Mouse (Mus musculus) G1E (cell line): ENCODE measurements around the gene Alkbh2.

Source experiments
- CTCF ChIP-seq: IDR thresholded peaks from 2 replicates; pipeline ENCODE4 v1.5.1; 2012; ENCODE audit warnings: low read depth, low read length, inconsistent platforms, mixed read lengths
- GATA2 ChIP-seq: IDR thresholded peaks from 2 replicates; pipeline ENCODE4 v1.6.1; 2012; ENCODE audit warnings: low read depth, low read length, inconsistent platforms, borderline replicate concordance
- TAL1 ChIP-seq: conservative IDR thresholded peaks from 2 replicates; pipeline ENCODE4 v1.6.1; 2012; ENCODE audit warnings: low read depth, low read length, inconsistent platforms, mixed read lengths

DNA sequence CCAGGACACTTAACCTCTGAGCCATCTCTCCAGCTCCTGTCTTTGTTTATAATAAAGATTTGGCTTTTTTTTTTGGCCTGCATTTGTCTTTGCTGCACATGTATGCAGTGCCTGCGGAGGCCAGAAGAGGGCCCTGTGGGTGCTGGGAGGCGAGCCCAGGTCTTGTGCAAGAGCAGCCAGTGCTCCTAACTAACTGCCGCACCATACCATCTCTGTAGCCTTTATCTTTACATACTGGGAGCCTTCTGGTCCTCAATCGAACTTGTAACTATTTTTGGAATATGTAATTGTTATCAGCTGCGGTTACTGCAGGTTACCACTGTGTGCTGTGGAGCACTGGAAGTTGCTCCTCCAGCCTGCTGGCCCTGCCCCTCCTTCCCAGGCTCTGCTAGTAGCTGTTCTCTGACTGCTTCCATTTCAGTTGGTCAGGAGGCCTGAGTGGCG is 6.1 kb upstream of the Alkbh2 start:
- TF ChIP-seq CTCF (0 out of 2 replicates have a peak, but pooled peaks have one; percentile 24), TAL1 (peak; percentile 37), GATA2 (no peak)
